Mouse (Mus musculus): ENCODE measurements around the gene Gbp7. TPM values are rescaled to one million over a fixed set of nuclear protein-coding genes. Genes with fewer than 3 reads are reported as not detected.

Gbp7 gene
- 2.1 and 2.5 TPM in 2 replicates for polyA plus RNA-seq (2015; fragmentation: Nextera tagmentation; extraction: Ambion mirVana)

GRCm38 (mm10) chr3:142530087-142530953 is at the start of gene Gbp7:
Gbp7 (plus strand) TSS chr3:142530342.
- H3K36me3 ChIP-seq (replicated peaks): no peaks in the 10 kb centered on the region
- WGBS: 2% methylated on average over 30 of the region's 30 CpGs
- no peak within 1 kb of the TSS for H3K27ac ChIP-seq
- H3K27me3 ChIP-seq (replicated peaks): 0 out of 2 replicates have a peak, but pooled peaks cover 4% of the 10 kb centered on the region
- H3K9me3 ChIP-seq: no peaks in the 10 kb centered on the region
- peak within 1 kb of the TSS; percentile 52 for H3K4me3 ChIP-seq
- peak within 1 kb of the TSS; percentile 95 for H3K4me2 ChIP-seq
- H3K4me1 ChIP-seq: peaks cover 13% of the 10 kb centered on the region
- H3K9ac ChIP-seq: peak within 1 kb of the TSS; percentile 52
- ATAC-seq (replicated peaks): peak; percentile 87

GRCm38 (mm10) chr3:142490465-142490864 is 39.7 kb upstream of the Gbp7 start:
- H3K9me3 ChIP-seq: no peaks in the 10 kb centered on the region
- WGBS: 83% methylated on average over 1 of the region's 1 CpGs
- no peak overlapping the region for H3K4me2 ChIP-seq
- no peaks in the 10 kb centered on the region for H3K4me1 ChIP-seq
- H3K27me3 ChIP-seq (replicated peaks): no peaks in the 10 kb centered on the region
- ATAC-seq (replicated peaks): peak; percentile 83
- no peaks in the 10 kb centered on the region for H3K36me3 ChIP-seq (replicated peaks)
- no peak overlapping the region for H3K9ac ChIP-seq
- H3K27ac ChIP-seq: no peak overlapping the region
- no peak overlapping the region for H3K4me3 ChIP-seq

- peak; percentile 62; the same call in 1 of the 2 replicates for ATAC-seq (replicated peaks)
- Histone ChIP-seq H3K36me3 (replicated peaks) (no peaks in the 10 kb centered on the region), H3K4me2 (no peak within 1 kb of the TSS), H3K4me3 (no peak within 1 kb of the TSS), H3K9me3 (no peaks in the 10 kb centered on the region), H3K27me3 (replicated peaks) (no peaks in the 10 kb centered on the region), H3K4me1 (no peaks in the 10 kb centered on the region), H3K9ac (no peak within 1 kb of the TSS), H3K27ac (no peak within 1 kb of the TSS)
- WGBS: 77% methylated on average over 6 of the region's 6 CpGs
These were observed 36.5 kb upstream of the Gbp7 start, which contains the start of gene Gbp5 for GRCm38 (mm10) chr3:142493536-142494061. Gbp5 (plus strand) TSS chr3:142493978.

GRCm38 (mm10) chr3:142495146-142495655 is 34.9 kb upstream of the Gbp7 start:
- Histone ChIP-seq H3K4me1 (no peaks in the 10 kb centered on the region), H3K9me3 (no peaks in the 10 kb centered on the region), H3K4me2 (no peak overlapping the region), H3K4me3 (no peak overlapping the region), H3K27ac (no peak overlapping the region), H3K9ac (no peak overlapping the region), H3K27me3 (replicated peaks) (no peaks in the 10 kb centered on the region), H3K36me3 (replicated peaks) (no peaks in the 10 kb centered on the region)
- 90% methylated on average over 5 of the region's 5 CpGs for WGBS
- no peak for ATAC-seq (replicated peaks)

GRCm38 (mm10) chr3:142496113-142497101 is 33.7 kb upstream of the Gbp7 start:
- Histone ChIP-seq H3K9ac (no peak overlapping the region), H3K27me3 (replicated peaks) (no peaks in the 10 kb centered on the region), H3K9me3 (no peaks in the 10 kb centered on the region), H3K4me3 (no peak overlapping the region), H3K4me2 (0 out of 2 replicates have a peak overlapping the region, but pooled peaks have one; percentile 10), H3K4me1 (no peaks in the 10 kb centered on the region), H3K27ac (no peak overlapping the region), H3K36me3 (replicated peaks) (no peaks in the 10 kb centered on the region)
- ATAC-seq (replicated peaks): no peak
- 76% methylated on average over 14 of the region's 14 CpGs for WGBS

GRCm38 (mm10) chr3:142497123-142497841 is 32.9 kb upstream of the Gbp7 start:
- WGBS: 61% methylated on average over 15 of the region's 15 CpGs
- Histone ChIP-seq H3K27ac (no peak overlapping the region), H3K4me3 (no peak overlapping the region), H3K27me3 (replicated peaks) (no peaks in the 10 kb centered on the region), H3K4me1 (no peaks in the 10 kb centered on the region), H3K9me3 (no peaks in the 10 kb centered on the region), H3K36me3 (replicated peaks) (no peaks in the 10 kb centered on the region), H3K9ac (no peak overlapping the region), H3K4me2 (peak overlapping the region; percentile 10; the same call in 1 of the 2 replicates)
- ATAC-seq (replicated peaks): no peak

GRCm38 (mm10) chr3:142498941-142499340 is 31.2 kb upstream of the Gbp7 start:
- Histone ChIP-seq H3K9ac (no peak overlapping the region), H3K27me3 (replicated peaks) (no peaks in the 10 kb centered on the region), H3K27ac (no peak overlapping the region), H3K9me3 (no peaks in the 10 kb centered on the region), H3K4me3 (no peak overlapping the region), H3K4me2 (no peak overlapping the region), H3K4me1 (no peaks in the 10 kb centered on the region), H3K36me3 (replicated peaks) (no peaks in the 10 kb centered on the region)
- 84% methylated on average over 5 of the region's 5 CpGs for WGBS
- 0 out of 2 replicates have a peak, but pooled peaks have one; percentile 33 for ATAC-seq (replicated peaks)

- Histone ChIP-seq H3K27me3 (replicated peaks) (0 out of 2 replicates have a peak, but pooled peaks cover 4% of the 10 kb centered on the region), H3K36me3 (replicated peaks) (no peaks in the 10 kb centered on the region), H3K4me3 (no peak overlapping the region), H3K4me1 (peaks cover 13% of the 10 kb centered on the region), H3K27ac (no peak overlapping the region), H3K9me3 (no peaks in the 10 kb centered on the region), H3K4me2 (no peak overlapping the region), H3K9ac (no peak overlapping the region)
- 43% methylated on average over 3 of the region's 3 CpGs for WGBS
- ATAC-seq (replicated peaks): no peak
These were observed 2.0 kb upstream of the Gbp7 start for GRCm38 (mm10) chr3:142528116-142528515.

GRCm38 (mm10) chr3:142529597-142529996 is 545 bp upstream of the Gbp7 start:
- Histone ChIP-seq H3K27ac (no peak overlapping the region), H3K4me2 (peak overlapping the region; percentile 95), H3K9ac (no peak overlapping the region), H3K36me3 (replicated peaks) (no peaks in the 10 kb centered on the region), H3K4me3 (peak overlapping the region; percentile 52), H3K4me1 (peaks cover 13% of the 10 kb centered on the region), H3K27me3 (replicated peaks) (0 out of 2 replicates have a peak, but pooled peaks cover 4% of the 10 kb centered on the region), H3K9me3 (no peaks in the 10 kb centered on the region)
- no peak for ATAC-seq (replicated peaks)
- WGBS: 65% methylated on average over 2 of the region's 2 CpGs

GRCm38 (mm10) chr3:142531595-142531994 is 1.5 kb downstream of the Gbp7 start:
- Histone ChIP-seq H3K4me1 (peaks cover 13% of the 10 kb centered on the region), H3K9ac (no peak overlapping the region), H3K4me2 (no peak overlapping the region), H3K4me3 (no peak overlapping the region), H3K27ac (no peak overlapping the region), H3K36me3 (replicated peaks) (no peaks in the 10 kb centered on the region), H3K27me3 (replicated peaks) (0 out of 2 replicates have a peak, but pooled peaks cover 4% of the 10 kb centered on the region), H3K9me3 (no peaks in the 10 kb centered on the region)
- ATAC-seq (replicated peaks): no peak
- WGBS: 91% methylated on average over 3 of the region's 3 CpGs

GRCm38 (mm10) chr3:142533185-142533584 is 3.0 kb downstream of the Gbp7 start:
- WGBS: 94% methylated on average over 3 of the region's 3 CpGs

More at GRCm38 (mm10) chr3:142533185-142533584, 3.0 kb downstream of the Gbp7 start:
- H3K36me3 ChIP-seq (replicated peaks): no peaks in the 10 kb centered on the region
- H3K4me3 ChIP-seq: no peak overlapping the region
- no peak for ATAC-seq (replicated peaks)
- H3K27me3 ChIP-seq (replicated peaks): 0 out of 2 replicates have a peak, but pooled peaks cover 4% of the 10 kb centered on the region
- H3K9ac ChIP-seq: no peak overlapping the region
- peaks cover 13% of the 10 kb centered on the region for H3K4me1 ChIP-seq
- H3K4me2 ChIP-seq: no peak overlapping the region
- H3K27ac ChIP-seq: no peak overlapping the region
- no peaks in the 10 kb centered on the region for H3K9me3 ChIP-seq
